Mouse (Mus musculus) lung, embryonic 14.5 days (tissue): Measurements from ENCODE around the gene Gm813. TPM values are rescaled to one million over a fixed set of nuclear protein-coding genes. Genes with fewer than 3 reads are reported as not detected.

ENCODE experiments used
- ATAC-seq: fragments of 200-750 bp; cut with Nextera tagmentation; 2 replicates; pipeline ENCODE4 v1.8.0; 2017; ENCODE audit warnings: mild to moderate bottlenecking, moderate TSS enrichment, moderate library complexity; ENCODE audit not compliant: insufficient read depth
- DNase-seq: peaks from one replicate; pipeline ENCODE4 v3.0.0-alpha.2; 2015
- H3K27ac ChIP-seq: fragments of 300-500 bp; sonication (generic); 2 replicates; pipeline ENCODE4 v1.5.1; 2014; ENCODE audit warnings: low read depth, mild to moderate bottlenecking, moderate library complexity
- H3K27me3 ChIP-seq: fragments of 300-500 bp; sonication (generic); 2 replicates; pipeline ENCODE4 v1.6.1; 2014; ENCODE audit warnings: low read length, control low read depth; ENCODE audit not compliant: insufficient read depth
- H3K36me3 ChIP-seq: fragments of 300-500 bp; sonication (generic); 2 replicates; pipeline ENCODE4 v1.6.1; 2014; ENCODE audit warnings: control low read depth; ENCODE audit not compliant: insufficient read depth
- H3K4me1 ChIP-seq: fragments of 300-500 bp; sonication (generic); 2 replicates; pipeline ENCODE4 v1.6.1; 2014; ENCODE audit warnings: antibody characterized with exemption, control low read depth; ENCODE audit not compliant: insufficient read depth
- H3K4me2 ChIP-seq: fragments of 300-500 bp; sonication (generic); 2 replicates; pipeline ENCODE4 v1.6.1; 2014; ENCODE audit warnings: mild to moderate bottlenecking
- H3K4me3 ChIP-seq: fragments of 300-500 bp; sonication (generic); 2 replicates; pipeline ENCODE4 v1.5.1; 2014; ENCODE audit warnings: low read depth, low read length
- H3K9ac ChIP-seq: fragments of 300-500 bp; sonication (generic); 2 replicates; pipeline ENCODE4 v1.6.1; 2014
- H3K9me3 ChIP-seq: fragments of 300-500 bp; sonication (generic); 2 replicates; pipeline ENCODE4 v1.6.1; 2016; ENCODE audit warnings: low read depth, low read length, control low read depth
- CTCF ChIP-seq: IDR thresholded peaks from 2 replicates; pipeline ENCODE4 v1.5.1; 2016; ENCODE audit warnings: antibody characterized with exemption, low read depth
- WGBS: fragments of 180-500 bp; shearing (Covaris S2); extraction: QIAGEN DNeasy Blood & Tissue Kit; methylation state at CpG from one replicate; pipeline ENCODE4 v1.1.7; 2014; 5-methylcytosine and 5-hydroxymethylcytosine counted together
- polyA plus RNA-seq: library from polyadenylated mRNA; unstranded; fragments of >200 nt; fragmentation: Nextera tagmentation; extraction: Ambion mirVana; gene quantifications from 2 replicates; pipeline ENCODE4 v1.2.1, GENCODE M21; 2014

Gene Gm813
- polyA plus RNA-seq, 1 experiment from 2014 or later = not detected

- H3K4me1 ChIP-seq = no peaks in the 10 kb centered on the region
- H3K36me3 ChIP-seq = no peaks in the 10 kb centered on the region
- H3K9ac ChIP-seq = no peak overlapping the region
- H3K9me3 ChIP-seq = no peaks in the 10 kb centered on the region
- ATAC-seq (no peak), DNase-seq (no peak)
- no peak for TF ChIP-seq CTCF
- H3K4me3 ChIP-seq = no peak overlapping the region
- H3K27me3 ChIP-seq = no peaks in the 10 kb centered on the region
- H3K27ac ChIP-seq = no peak overlapping the region
- H3K4me2 ChIP-seq = no peak overlapping the region
Observed at GRCm38 (mm10) chr16:58655751-58656150, 39.0 kb upstream of the Gm813 start.

GRCm38 (mm10) chr16:58649979-58650378 is 33.2 kb upstream of the Gm813 start:
- Histone ChIP-seq H3K27ac (no peak overlapping the region), H3K4me2 (no peak overlapping the region), H3K27me3 (no peaks in the 10 kb centered on the region), H3K4me3 (no peak overlapping the region), H3K36me3 (no peaks in the 10 kb centered on the region), H3K9me3 (no peaks in the 10 kb centered on the region), H3K4me1 (no peaks in the 10 kb centered on the region), H3K9ac (no peak overlapping the region)
- DNase-seq = no peak
- no peak for ATAC-seq
- 95% methylated on average over 10 of the region's 10 CpGs for WGBS
- no peak for TF ChIP-seq CTCF

GRCm38 (mm10) chr16:58638689-58639175 is 22.0 kb upstream of the Gm813 start, which contains the start of gene E330017A01Rik:
Gene E330017A01Rik (minus strand): TSS chr16:58638739.
- H3K9me3 ChIP-seq = no peaks in the 10 kb centered on the region
- H3K27me3 ChIP-seq = no peaks in the 10 kb centered on the region
- no peaks in the 10 kb centered on the region for H3K36me3 ChIP-seq
- H3K4me2 ChIP-seq = no peak within 1 kb of the TSS
- DNase-seq (no peak), ATAC-seq (no peak)
- TF ChIP-seq CTCF = no peak
- H3K9ac ChIP-seq = no peak within 1 kb of the TSS
- no peaks in the 10 kb centered on the region for H3K4me1 ChIP-seq
- WGBS = 73% methylated on average over 3 of the region's 3 CpGs
- H3K4me3 ChIP-seq = no peak within 1 kb of the TSS
- H3K27ac ChIP-seq = no peak within 1 kb of the TSS

- 81% methylated on average over 7 of the region's 7 CpGs for WGBS
- Histone ChIP-seq H3K9ac (no peak overlapping the region), H3K4me2 (no peak overlapping the region), H3K4me3 (no peak overlapping the region), H3K4me1 (no peaks in the 10 kb centered on the region), H3K9me3 (no peaks in the 10 kb centered on the region), H3K27me3 (no peaks in the 10 kb centered on the region), H3K36me3 (no peaks in the 10 kb centered on the region), H3K27ac (no peak overlapping the region)
- no peak for DNase-seq
- ATAC-seq = no peak
- no peak for TF ChIP-seq CTCF
Observed at GRCm38 (mm10) chr16:58638016-58638415, 21.2 kb upstream of the Gm813 start.

- H3K27ac ChIP-seq = no peak overlapping the region
- H3K9ac ChIP-seq = no peak overlapping the region
- DNase-seq (no peak), ATAC-seq (no peak)
- H3K9me3 ChIP-seq = no peaks in the 10 kb centered on the region
- no peak overlapping the region for H3K4me2 ChIP-seq
- 73% methylated on average over 4 of the region's 4 CpGs for WGBS
- H3K4me3 ChIP-seq = no peak overlapping the region
- no peaks in the 10 kb centered on the region for H3K27me3 ChIP-seq
- TF ChIP-seq CTCF = no peak
- no peaks in the 10 kb centered on the region for H3K36me3 ChIP-seq
- no peaks in the 10 kb centered on the region for H3K4me1 ChIP-seq
Observed at GRCm38 (mm10) chr16:58637448-58637847, 20.7 kb upstream of the Gm813 start.

- no peak overlapping the region for H3K9ac ChIP-seq
- H3K4me1 ChIP-seq = no peaks in the 10 kb centered on the region
- H3K36me3 ChIP-seq = no peaks in the 10 kb centered on the region
- no peak for DNase-seq
- no peak overlapping the region for H3K4me3 ChIP-seq
- H3K4me2 ChIP-seq = no peak overlapping the region
- ATAC-seq = no peak
- TF ChIP-seq CTCF = no peak
- H3K27me3 ChIP-seq = no peaks in the 10 kb centered on the region
- no peaks in the 10 kb centered on the region for H3K9me3 ChIP-seq
- WGBS = 50% methylated on average over 2 of the region's 2 CpGs
- H3K27ac ChIP-seq = no peak overlapping the region
Observed at GRCm38 (mm10) chr16:58635866-58636265, 19.1 kb upstream of the Gm813 start.

- Histone ChIP-seq H3K27ac (no peak overlapping the region), H3K4me2 (no peak overlapping the region), H3K9me3 (no peaks in the 10 kb centered on the region), H3K4me3 (no peak overlapping the region), H3K27me3 (no peaks in the 10 kb centered on the region), H3K36me3 (no peaks in the 10 kb centered on the region), H3K9ac (no peak overlapping the region), H3K4me1 (no peaks in the 10 kb centered on the region)
- DNase-seq (no peak), ATAC-seq (no peak)
- WGBS = 59% methylated on average over 2 of the region's 2 CpGs
- TF ChIP-seq CTCF = no peak
Observed at GRCm38 (mm10) chr16:58629736-58630135, 13.0 kb upstream of the Gm813 start.

- Histone ChIP-seq H3K27me3 (no peaks in the 10 kb centered on the region), H3K27ac (no peak overlapping the region), H3K9ac (no peak overlapping the region), H3K4me3 (no peak overlapping the region), H3K4me1 (no peaks in the 10 kb centered on the region), H3K36me3 (no peaks in the 10 kb centered on the region), H3K9me3 (no peaks in the 10 kb centered on the region), H3K4me2 (no peak overlapping the region)
- TF ChIP-seq CTCF = no peak
- DNase-seq (no peak), ATAC-seq (no peak)
- WGBS = 84% methylated on average over 5 of the region's 5 CpGs
Observed at GRCm38 (mm10) chr16:58628968-58629367, 12.2 kb upstream of the Gm813 start.
